Mouse (Mus musculus): ENCODE data around the gene Samd3.

GRCm38 (mm10) chr10:26190811-26191210 lies 38.7 kb upstream of the Samd3 start:
- TF ChIP-seq CTCF (IDR thresholded peaks at IDR 0.05): no peak
- TF ChIP-seq POLR2A (IDR thresholded peaks at IDR 0.05; ENCODE audit: insufficient read depth, low read depth, low read length): no peak
- TF ChIP-seq EP300 (IDR thresholded peaks at IDR 0.05; ENCODE audit: insufficient read depth, low read depth, low read length): no peak

Measured in heart, adult 2 months (tissue).